Mouse (Mus musculus): ENCODE data around the gene Anln. TPM values are rescaled to one million over a fixed set of nuclear protein-coding genes. Genes with fewer than 3 reads are reported as not detected.
"Not testable (repeated sequence)": the region's sequence is repeated elsewhere in the genome, so short reads cannot be mapped to it uniquely, and the experiment has no call there.

Anln gene
- total RNA-seq (2015; ENCODE audit: low replicate concordance) (461 and 582 TPM in 2 replicates), total RNA-seq (2017; ENCODE audit: low replicate concordance) (576 and 591 TPM in 2 replicates)

GRCm38 (mm10) chr9:22389021-22389476, at the start of gene Anln:
TSS of gene Anln (minus strand) at chr9:22389188.
- peak; percentile 88 for ATAC-seq (replicated peaks; ENCODE audit: low FRiP score, poor library complexity, severe bottlenecking)

- ATAC-seq (replicated peaks; ENCODE audit: low FRiP score, poor library complexity, severe bottlenecking) = no peak
Measured at GRCm38 (mm10) chr9:22434101-22434500, 45.1 kb upstream of the Anln start.

DNA sequence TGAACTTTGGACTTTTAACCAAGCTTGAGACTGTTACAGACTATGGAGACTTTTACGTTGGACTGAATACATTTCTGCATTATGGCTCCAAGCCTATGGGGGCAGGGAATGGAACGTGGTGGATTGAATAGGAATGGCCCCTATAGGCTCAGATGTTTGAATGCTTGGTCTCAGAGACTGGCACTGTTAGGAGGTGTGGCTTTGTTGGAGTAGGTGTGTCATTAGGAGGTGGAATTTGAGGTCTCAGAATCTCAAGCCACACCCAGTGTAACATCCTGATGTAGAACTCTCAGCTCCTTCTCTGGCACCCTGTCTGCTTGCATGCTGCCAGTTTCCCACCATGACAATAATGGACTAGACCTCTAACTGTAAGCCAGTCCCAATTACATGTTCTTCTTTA, 44.2 kb upstream of the Anln start:
- ATAC-seq (replicated peaks; ENCODE audit: low FRiP score, poor library complexity, severe bottlenecking) = no peak

DNA sequence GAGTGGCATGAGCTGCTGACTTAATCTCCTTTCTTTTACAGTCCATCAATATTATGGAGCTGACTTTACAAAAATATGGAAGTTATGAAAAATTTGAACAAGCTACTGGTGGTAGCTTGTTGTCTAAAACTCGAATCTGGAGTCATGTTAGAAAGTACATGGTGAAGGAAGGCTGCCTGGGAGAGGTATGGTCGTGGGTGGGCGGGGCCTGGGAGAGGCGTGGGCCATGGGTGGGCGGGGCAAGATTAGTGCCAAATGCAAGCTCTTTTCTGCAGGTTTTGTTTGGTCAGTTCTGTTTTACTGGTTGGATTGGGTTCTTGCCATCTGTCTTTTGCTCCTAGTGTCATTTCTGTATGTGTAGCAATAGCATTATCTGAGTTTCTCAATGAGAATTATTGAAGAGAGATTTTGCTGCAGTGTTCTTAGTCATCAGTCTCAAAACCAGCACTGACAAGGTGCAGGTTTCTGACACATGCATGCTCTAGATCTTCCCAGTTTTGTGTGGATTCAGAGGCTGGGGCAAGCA, 41.4 kb upstream of the Anln start:
- ATAC-seq (replicated peaks; ENCODE audit: low FRiP score, poor library complexity, severe bottlenecking) = peak; percentile 63; the same call in 1 of the 2 replicates

GRCm38 (mm10) chr9:22429533-22430241, 40.7 kb upstream of the Anln start:
- ATAC-seq (replicated peaks; ENCODE audit: low FRiP score, poor library complexity, severe bottlenecking) = peak; percentile 55; the same call in 1 of the 2 replicates

- ATAC-seq (replicated peaks; ENCODE audit: low FRiP score, poor library complexity, severe bottlenecking) = no peak
Measured at GRCm38 (mm10) chr9:22428666-22429410, 39.9 kb upstream of the Anln start.

DNA sequence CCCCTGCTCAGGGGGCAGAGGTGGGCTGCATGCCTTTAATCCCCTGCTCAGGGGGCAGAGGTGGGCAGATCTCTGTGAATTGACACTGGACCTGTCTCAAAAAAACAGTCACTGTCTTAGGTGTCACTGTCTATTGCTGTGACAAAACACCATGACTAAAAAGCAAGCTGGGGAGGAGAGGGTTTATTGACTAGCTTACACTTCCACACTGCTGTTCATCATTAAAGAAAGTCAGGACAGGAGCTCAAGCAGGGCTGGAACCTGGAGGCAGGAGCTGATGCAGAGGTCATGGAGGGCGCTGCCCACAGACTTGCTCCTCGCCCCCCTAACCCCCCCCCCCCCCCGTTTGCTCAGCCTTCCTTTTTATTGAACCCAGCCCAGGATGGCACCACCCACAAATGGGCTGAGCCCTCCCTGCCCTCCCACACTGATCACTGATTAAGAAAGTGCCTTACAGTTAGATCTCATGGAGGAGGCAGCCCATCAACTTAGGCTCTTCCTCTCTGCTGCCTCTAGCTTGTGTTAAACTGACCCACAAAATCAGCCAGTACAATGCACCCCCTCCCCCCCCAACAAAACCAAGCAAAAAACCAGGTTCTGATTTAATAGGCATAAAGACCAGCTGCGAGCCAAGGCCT, 39.2 kb upstream of the Anln start:
- no peak for ATAC-seq (replicated peaks; ENCODE audit: low FRiP score, poor library complexity, severe bottlenecking)

- no peak for ATAC-seq (replicated peaks; ENCODE audit: low FRiP score, poor library complexity, severe bottlenecking)
Measured at GRCm38 (mm10) chr9:22424719-22425118, 35.7 kb upstream of the Anln start.

DNA sequence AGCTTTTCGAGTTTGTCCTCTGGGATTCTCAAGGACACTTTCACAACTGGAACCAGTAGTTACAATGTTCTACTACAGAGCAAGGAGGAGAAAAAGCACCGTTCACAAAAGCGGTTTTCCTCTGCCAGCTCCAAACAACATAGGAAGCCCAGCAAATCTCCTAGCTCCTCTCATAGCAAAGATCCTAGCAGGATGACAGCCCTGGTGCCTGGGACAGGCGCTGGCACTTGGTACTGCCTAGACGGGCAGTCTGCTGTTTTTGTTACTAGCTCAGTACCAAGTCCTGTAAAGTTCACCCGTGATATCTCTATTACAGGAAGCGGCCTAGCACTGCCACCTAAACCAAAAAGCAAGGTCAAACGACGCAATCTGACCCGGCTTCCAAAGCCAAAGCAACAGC, 35.2 kb upstream of the Anln start:
- ATAC-seq (replicated peaks; ENCODE audit: low FRiP score, poor library complexity, severe bottlenecking) = no peak

- no peak for ATAC-seq (replicated peaks; ENCODE audit: low FRiP score, poor library complexity, severe bottlenecking)
Measured at GRCm38 (mm10) chr9:22423507-22423906, 34.5 kb upstream of the Anln start.

DNA sequence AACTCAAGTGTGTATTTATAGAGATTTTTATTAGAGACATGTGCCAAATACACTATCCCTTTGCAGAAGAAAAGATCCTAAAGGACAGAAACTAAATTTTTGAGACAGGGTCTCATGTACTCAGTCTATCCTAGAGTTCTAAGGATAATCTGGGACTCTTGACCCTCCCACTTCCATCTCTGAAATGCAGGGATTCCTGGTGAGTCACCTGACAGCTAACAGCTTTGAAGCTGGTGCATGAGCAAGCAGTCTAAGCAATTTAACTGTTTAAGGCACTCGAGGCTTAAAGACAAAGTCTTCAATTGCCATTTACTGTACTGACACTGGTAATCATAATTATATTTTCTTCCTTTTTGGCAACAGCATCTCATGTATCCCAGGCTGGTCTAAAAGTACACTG, 33.6 kb upstream of the Anln start:
- no peak for ATAC-seq (replicated peaks; ENCODE audit: low FRiP score, poor library complexity, severe bottlenecking)

- ATAC-seq (replicated peaks; ENCODE audit: low FRiP score, poor library complexity, severe bottlenecking) = no peak
Measured at GRCm38 (mm10) chr9:22420491-22420890, 31.5 kb upstream of the Anln start.

- ATAC-seq (replicated peaks; ENCODE audit: low FRiP score, poor library complexity, severe bottlenecking) = no peak
Measured at GRCm38 (mm10) chr9:22419877-22420276, 30.9 kb upstream of the Anln start.

DNA sequence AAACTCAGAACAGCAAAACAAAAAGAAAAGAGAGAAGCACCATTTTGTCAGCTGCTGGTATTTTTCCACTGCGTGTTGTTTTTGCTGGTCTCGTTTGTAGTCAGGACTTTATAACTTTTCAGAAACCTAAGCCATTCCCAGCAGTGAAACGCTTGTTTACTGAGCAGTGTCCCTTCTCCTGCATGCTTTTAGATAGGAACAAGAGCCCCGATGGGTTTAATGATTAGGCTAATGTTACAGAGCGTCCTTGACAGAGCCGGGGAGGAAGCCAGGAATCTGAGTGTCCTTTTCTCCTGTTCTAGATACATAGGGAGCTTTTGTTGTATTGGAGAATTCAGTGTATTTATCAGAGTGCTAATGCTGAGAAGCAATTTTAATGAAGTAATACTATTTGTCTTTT, 28.6 kb upstream of the Anln start:
- no peak for ATAC-seq (replicated peaks; ENCODE audit: low FRiP score, poor library complexity, severe bottlenecking)

DNA sequence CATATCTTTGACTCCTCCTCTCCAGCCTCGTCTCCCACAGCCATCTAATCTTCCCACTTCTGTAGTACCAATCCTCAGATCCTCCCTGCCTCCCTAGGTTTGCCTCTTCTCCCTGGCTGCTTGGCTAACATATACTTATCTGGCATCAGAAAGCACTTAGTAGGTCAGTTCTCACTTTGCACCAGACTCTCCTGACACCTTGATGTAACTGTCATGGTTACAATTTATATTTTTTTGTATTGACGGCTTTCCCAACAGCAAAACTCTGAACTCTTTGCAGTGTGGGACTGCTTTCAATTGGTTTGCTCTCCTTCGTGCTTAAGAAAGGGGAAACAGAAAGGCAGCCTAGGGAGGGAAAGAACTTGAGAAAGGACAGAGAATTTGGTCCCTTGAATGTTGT, 27.2 kb upstream of the Anln start:
- ATAC-seq (replicated peaks; ENCODE audit: low FRiP score, poor library complexity, severe bottlenecking) = no peak

DNA sequence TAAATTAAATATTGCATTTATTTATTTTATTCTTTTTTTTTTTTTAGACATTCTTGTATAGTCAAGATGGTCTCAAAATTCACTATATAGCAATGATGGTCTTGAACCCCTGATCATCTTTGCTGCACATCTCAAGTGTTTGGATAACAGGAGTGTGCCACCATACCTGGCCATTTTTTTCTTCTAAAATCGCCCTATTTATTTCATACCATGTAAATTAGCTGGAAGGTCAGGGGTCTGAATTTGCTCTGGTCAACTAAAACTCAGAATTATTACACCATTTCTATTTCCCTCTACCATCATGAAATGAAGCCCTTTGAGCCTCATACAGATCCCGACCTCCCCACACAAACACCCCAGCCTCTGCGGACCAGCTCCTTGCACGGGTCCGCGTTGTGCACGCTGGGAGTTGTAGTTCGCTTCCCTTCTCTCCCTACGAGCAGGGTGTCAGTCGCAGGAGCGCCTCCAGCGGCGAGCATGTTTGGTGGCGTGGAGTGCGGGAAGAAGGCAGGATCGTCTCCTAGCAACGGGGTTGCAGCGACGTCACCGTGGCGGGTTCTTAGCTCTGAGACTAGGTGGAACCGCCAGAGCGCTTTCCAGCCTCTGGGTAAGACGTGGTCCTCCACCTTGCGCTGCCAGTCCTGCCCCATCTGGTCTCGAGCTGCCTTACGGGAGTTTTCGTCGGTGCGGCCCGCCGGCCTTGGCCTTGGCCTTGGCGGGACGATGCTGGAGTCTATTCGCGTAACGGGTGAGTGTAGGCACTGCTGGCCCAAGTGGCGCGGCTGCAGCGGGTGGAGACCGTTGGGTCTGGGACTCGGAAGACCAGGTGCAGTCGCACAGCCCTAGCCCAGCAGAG, 22.2 kb upstream of the Anln start, which contains the start of gene 9530077C05Rik:
TSS of gene 9530077C05Rik (plus strand) at position 512 of the 856 bp plus-strand sequence.
- peak; percentile 100 for ATAC-seq (replicated peaks; ENCODE audit: low FRiP score, poor library complexity, severe bottlenecking)

- ATAC-seq (replicated peaks; ENCODE audit: low FRiP score, poor library complexity, severe bottlenecking) = no peak
Measured at GRCm38 (mm10) chr9:22409501-22409900, 20.5 kb upstream of the Anln start.

- not testable (repeated sequence) for ATAC-seq (replicated peaks; ENCODE audit: low FRiP score, poor library complexity, severe bottlenecking)
Measured at GRCm38 (mm10) chr9:22408344-22408743, 19.4 kb upstream of the Anln start.

DNA sequence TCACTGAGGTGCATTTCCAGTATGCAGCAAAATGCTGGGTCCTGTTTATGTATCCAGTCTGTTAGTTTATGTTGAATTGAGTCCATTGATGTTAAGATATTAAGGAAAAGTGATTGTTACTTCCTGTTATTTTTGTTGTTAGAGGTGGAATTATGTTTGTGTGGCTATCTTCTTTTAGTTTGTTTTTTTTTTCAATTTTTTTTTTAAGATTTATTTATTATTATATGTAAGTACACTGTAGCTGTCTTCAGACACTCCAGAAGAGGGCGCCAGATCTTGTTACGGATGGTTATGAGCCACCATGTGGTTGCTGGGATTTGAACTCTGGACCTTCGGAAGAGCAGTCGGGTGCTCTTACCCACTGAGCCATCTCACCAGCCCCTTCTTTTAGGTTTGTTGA, 18.6 kb upstream of the Anln start:
- ATAC-seq (replicated peaks; ENCODE audit: low FRiP score, poor library complexity, severe bottlenecking) = not testable (repeated sequence)
